Mouse (Mus musculus): ENCODE measurements at regions not wholly inside any gene's neighbourhood (a gene's known extent, or its start where the extent isn't known, plus 50 kb on each side); places are given as distances from the start of the nearest gene placed in this dataset.

- TF ChIP-seq EP300 (IDR thresholded peaks at IDR 0.05) (0 out of 2 replicates have a peak, but pooled peaks have one; percentile 36), CTCF (IDR thresholded peaks at IDR 0.05) (no peak)
Observed at GRCm38 (mm10) chr6:50776931-50777495, 122.8 kb upstream of the Npvf start.

Measured in lung, postnatal 0 days (tissue).